Mouse (Mus musculus) thymus, adult 18-20 months (tissue): ENCODE measurements around the gene Stard13.

Source experiments
- DNase-seq, 2 experiments: peaks; one replicate each; pipeline ENCODE4 v3.0.0; 2022; ENCODE audit warnings: mixed read lengths in 2 of 2

Gene Stard13

DNA sequence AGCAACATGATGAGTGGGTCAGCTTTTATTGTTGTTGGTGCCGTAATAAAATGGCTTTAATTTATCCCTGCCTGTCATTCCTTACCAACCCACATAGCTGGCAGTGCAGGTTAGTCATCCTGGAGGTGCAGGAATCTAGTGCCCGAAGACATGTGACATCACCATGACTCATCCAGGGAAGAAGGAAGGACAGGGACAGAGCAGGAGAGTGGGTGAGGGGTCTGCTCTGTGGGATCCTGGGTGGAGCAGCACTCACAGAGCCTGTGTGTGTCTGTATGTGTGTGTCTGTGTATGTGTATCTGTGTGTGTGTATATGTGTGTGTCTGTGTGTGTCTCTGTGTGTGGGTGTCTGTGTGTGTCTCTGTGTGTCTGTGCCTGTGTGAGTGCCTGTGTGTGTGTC is 237.1 kb downstream of the Stard13 start:
- no peak for DNase-seq

DNA sequence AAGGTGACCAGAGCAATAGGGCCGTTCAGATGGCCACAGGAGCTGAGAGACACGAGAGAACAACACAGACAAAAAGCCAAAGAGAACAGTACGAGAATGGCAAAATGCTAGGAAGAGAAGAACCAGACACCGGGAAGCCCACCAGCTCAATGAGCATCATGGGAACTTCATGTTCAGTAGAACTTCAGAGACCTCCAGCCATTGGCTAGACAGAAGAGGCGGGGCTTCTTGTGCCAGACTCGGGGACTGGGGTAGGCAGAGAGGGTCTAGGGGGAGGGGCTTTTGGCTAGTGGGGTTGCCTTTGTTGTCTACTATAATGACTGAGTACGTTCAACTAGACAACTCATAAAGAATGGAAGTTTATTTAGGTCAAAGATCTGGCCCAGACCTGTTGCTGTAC is 239.5 kb downstream of the Stard13 start:
- DNase-seq: no peak
